Mouse (Mus musculus): ENCODE data around the gene Klhdc8a.
A peak's percentile ranks its signal among the peaks of the same experiment; 100 is the strongest.
"Not testable (repeated sequence)": the region's sequence is repeated elsewhere in the genome, so short reads cannot be mapped to it uniquely, and the experiment has no call there.

Gene Klhdc8a

DNA sequence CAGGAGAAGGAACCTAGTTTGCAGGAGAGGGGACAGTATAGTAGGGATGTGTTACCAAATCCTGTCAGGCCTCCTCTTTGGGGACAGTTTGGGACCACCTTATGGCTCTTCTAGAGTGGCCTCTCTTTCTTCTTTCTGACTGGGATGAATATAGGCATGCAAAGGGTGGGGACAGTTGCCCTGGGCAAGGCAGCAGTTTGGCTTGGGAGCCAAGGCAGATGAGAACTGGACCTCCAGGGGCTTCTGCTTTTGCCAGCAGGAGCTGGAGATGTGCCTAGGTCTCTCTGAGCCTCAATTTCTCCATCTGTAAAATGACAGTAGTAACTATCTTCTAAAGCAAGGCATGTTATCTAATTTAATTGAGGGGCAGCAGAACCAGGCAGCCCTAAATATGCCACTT, 48.5 kb downstream of the Klhdc8a start:
- no peak for DNase-seq

DNA sequence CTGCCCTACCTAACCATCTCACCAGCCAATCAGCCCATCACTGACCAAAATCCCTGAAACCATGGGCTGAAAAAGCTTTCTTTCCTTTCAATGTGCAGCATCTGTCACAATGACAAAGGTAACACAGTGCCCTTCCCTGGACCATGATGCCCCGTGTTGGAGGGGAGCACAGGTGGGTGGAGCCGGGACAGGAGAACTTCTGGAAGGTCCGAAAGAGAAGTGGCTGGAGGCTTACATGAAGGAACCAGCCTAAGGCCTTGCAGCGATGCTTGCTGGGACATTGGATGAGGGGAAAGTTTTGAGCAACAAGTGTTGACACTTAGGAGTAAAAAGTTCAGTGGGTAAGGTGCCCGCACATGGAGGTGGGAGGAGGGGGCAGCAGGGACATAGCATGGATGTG, 50.0 kb downstream of the Klhdc8a start:
- no peak for DNase-seq

DNA sequence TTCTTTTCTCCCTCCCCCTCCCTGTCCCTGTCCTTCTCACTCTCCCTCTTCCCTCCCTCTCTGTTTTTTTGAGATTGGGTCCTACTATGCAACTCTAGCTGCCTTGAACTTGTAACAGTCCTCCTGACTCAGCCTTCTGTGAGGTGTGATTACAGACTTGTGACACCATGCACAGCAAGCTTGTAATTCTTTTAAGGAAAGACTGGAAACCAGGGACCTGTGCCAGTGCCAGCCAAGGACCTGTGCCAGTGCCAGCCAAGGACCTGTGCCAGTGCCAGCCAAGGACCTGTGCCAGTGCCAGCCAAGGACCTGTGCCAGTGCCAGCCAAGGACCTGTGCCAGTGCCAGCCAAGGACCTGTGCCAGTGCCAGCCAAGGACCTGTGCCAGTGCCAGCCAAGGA, 50.6 kb downstream of the Klhdc8a start:
- DNase-seq = not testable (repeated sequence)

DNA sequence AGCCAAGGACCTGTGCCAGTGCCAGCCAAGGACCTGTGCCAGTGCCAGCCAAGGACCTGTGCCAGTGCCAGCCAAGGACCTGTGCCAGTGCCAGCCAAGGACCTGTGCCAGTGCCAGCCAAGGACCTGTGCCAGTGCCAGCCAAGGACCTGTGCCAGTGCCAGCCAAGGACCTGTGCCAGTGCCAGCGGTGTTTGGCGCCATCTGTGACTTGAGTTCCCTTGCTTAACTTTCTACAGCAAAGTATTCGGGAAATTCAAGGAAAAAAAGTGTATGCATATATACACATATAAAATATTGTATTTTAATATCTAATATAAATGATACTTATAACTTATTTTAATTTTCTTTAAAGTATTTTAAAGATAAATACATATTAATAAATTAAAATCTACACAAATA, 51.2 kb downstream of the Klhdc8a start:
- DNase-seq = not testable (repeated sequence)

GRCm38 (mm10) chr1:132351058-132351457, 52.6 kb downstream of the Klhdc8a start:
- no peak for DNase-seq

DNA sequence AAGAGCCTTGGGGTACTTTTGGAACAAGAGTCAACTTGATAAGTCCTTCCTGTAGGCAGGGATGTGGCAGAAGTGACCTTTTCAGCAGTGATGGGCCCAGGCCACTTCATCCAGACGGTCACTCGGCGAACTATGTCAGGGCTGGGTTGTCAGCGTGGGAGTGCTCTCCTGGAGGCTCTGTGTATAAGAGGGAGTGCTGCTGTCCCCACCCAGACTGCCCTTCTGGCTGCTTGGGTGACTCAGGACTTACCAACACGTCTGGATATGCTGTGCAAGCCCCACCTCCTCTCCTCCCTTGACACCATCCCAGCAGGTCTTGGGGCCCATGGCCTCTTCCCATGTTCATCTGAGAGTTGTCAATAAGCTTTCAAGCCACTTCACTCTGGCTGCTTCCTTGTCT, 55.0 kb downstream of the Klhdc8a start:
- no peak for DNase-seq

GRCm38 (mm10) chr1:132354234-132354633, 55.8 kb downstream of the Klhdc8a start:
- DNase-seq = no peak

GRCm38 (mm10) chr1:132355162-132355601, 56.8 kb downstream of the Klhdc8a start:
- DNase-seq = no peak

GRCm38 (mm10) chr1:132355841-132356242, 57.4 kb downstream of the Klhdc8a start:
- peak; percentile 92 for DNase-seq

- no peak for DNase-seq
Measured at GRCm38 (mm10) chr1:132356841-132357240, 58.4 kb downstream of the Klhdc8a start.

Data from lung, postnatal 10 days (tissue).